Mouse (Mus musculus) E14TG2a.4 (cell line): ENCODE data around the gene Arnt2.

Experiments used
- CTCF ChIP-seq: conservative IDR thresholded peaks from 2 replicates; pipeline ENCODE4 v1.5.1; 2014; ENCODE audit warnings: low read length
- NANOG ChIP-seq: IDR thresholded peaks from 2 replicates; pipeline ENCODE4 v1.6.1; 2014; ENCODE audit warnings: borderline replicate concordance, low read length, mixed read lengths

- TF ChIP-seq CTCF = no peak
- no peak for TF ChIP-seq NANOG
Observed at GRCm38 (mm10) chr7:84382346-84382745, 27.6 kb downstream of the Arnt2 start.
